Mouse (Mus musculus): ENCODE measurements at regions not wholly inside any gene's neighbourhood (a gene's known extent, or its start where the extent isn't known, plus 50 kb on each side); places are given as distances from the start of the nearest gene placed in this dataset.

DNA sequence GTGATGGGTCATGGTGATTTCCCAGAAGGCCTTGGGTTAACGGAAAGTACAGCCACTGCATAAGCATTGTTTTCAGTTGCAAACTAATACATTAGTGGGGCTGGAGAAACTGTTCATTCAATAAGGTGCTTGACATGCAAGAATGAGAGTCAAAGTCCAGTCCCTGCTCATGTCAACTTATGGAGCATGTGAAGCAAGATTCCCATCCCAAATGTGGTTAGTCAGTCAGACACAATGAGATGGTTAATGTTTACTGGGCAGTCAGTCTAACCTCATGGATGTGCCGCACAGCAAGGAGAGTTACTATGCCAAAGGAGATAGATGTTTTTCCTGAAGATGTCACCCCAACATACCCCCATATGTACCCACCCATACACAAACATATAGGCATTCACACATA is 993.8 kb upstream of the Jmjd1c start:
- DNase-seq (ENCODE audit: low read depth, low spot score) = no peak

DNA sequence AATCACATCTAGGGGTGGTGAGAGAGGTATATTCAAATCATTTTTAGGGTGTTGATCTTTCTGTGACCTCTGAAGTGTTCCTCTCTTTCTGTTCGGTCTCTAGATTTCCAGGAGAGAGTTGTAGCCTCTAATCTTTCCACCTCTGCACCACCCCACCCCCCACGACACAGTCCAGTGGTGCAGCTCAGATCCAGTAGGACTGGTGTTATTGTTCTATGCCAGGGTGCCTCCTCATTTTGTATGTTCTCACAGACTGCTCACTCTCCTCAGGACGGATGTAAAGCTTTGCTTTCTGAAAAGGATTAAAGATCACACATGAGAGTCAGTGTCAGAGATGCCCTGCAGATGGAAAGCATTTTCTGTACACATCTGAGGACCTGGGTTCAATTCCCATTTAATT is 964.6 kb upstream of the Jmjd1c start:
- DNase-seq (ENCODE audit: low read depth, low spot score) = no peak

DNA sequence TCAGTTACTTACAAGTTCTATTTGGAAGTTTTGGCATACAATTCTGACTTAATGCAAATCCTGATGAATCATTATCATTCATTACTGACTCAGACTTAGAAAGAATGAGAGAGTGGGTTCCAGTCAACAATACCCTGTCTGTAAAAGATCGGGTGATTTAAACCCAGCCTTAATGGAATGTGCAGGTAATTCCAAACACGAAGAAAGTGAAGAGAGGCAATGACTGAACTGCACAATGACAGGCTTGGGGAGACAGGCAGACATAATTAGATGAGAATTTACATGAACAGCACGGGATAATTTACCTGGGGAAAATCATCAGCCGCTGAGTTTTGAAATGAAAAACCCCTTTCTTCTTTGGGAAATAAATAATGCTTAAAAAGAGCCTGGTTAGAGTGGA is 963.9 kb upstream of the Jmjd1c start:
- DNase-seq (ENCODE audit: low read depth, low spot score) = peak; percentile 7

DNA sequence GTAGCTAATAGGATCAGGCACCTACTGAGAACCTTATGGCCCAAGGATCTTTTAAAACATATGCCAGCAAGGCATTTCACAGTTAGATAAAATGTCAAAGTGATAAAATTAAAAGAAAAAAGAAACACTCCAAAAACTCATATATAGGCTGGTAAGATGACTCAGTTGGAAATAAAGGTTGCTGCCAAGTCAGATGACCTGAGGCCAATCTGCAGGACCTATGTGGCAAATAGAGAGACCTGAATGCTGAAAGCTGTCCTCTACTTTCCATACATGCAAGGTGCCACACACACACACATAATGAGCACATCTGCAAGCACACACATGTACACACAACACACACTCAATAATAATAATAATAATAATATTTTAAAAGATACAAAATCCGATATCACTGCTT is 953.5 kb upstream of the Jmjd1c start:
- DNase-seq (ENCODE audit: low read depth, low spot score) = peak; percentile 58

DNA sequence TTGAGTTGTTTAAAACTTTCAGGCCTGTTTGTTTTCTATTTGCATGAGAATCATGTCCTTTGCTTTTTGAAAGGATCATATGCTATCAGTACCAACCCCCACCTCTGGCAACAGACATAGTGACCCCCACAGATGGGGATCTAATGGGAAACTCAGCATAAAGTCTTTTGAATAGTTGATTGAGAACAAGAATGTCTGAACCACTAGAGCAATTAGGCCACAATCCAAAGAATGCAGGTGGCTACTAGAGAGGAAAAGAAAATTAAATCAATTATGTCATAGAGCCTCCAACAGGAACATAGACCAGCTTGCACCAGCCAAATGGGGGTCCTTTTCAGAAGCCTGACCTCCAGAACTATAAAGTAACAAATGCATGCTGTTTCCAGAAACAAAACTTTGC is 953.0 kb upstream of the Jmjd1c start:
- DNase-seq (ENCODE audit: low read depth, low spot score) = no peak

DNA sequence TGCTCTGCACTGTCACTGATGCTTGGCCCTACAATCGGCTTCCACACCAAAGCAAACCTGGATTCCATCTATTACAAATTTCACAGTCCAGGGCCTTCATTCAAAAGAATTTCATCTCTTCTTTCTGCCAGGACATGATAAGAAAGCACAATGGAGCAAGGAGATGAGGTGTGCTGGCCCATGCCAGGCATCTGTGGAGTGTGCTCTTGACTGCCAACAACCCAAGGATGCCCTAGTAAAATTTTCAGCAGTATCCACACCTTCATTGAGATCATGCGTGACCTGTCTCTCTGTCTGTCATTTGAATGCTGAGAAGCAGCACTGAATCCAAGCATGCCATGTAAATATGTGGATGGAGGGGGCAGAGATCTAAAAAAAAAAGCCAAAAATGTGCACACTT is 945.0 kb upstream of the Jmjd1c start:
- DNase-seq (ENCODE audit: low read depth, low spot score) = no peak

DNA sequence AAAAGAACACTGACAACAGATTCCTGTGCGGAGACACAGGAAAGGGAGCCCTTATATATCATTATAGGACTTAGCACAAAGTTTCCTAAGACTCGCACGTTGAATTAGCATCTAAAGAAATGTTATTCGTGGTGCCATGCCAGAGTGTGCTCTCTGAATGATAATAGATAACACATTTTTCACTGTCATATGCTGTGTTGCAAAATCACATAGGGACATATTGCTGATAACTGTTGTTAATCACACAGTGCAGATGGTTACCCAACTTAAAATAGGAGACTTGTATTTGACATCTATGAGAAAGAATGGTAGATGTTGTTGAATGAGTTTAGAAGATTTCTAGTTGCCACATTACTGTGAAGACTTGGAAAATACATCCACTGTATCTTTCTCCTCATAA is 943.1 kb upstream of the Jmjd1c start:
- peak; percentile 17 for DNase-seq (ENCODE audit: low read depth, low spot score)

DNA sequence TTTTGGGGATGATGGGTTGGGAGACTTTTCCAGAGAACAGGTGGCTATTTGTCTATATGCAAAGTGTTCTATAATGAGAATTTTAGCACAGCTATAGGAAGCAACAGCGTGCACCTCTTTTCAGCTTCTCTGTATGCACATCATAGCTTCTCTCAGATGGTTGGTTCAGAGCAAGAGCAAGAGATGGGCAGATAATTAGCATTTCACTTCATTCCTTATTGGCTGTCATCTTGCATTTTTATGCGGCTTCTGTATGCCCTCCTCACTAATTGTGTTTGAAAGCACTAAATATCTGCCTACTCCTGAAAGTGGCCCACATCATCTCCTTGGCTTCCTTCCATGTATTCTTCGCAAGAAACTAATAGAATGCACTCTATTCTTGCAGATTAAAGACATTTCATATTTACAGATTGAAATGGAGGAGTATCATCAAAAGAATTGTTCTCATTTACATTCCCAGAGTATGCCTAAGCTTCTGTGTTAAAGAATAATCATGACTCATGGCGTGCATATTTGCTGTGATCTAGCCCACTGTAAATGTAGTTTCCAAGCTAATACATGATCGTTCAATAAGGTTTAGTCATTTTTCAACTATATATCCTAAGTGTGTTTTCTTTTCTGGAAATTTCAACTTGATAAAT is 934.9 kb upstream of the Jmjd1c start:
- DNase-seq (ENCODE audit: low read depth, low spot score) = no peak

DNA sequence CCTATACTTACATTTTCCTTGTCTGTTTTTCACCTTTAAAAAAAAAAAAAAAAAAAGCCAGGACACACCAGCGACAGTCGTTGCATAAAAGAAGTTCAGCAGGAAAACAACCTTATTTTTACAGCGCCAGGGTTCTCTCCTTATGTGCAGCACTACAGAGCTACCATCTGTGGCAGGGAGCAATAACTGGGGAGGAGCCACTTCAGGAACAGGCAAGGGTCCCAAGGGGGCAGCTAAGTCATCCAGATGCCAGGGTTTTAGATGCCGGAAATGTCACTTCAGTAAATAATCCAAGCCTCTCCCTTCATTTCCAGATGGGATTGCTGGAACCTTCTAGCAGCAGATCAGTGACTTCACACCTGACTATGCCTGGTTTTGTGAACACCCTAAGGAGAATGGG is 923.1 kb upstream of the Jmjd1c start:
- DNase-seq (ENCODE audit: low read depth, low spot score) = peak; percentile 14

DNA sequence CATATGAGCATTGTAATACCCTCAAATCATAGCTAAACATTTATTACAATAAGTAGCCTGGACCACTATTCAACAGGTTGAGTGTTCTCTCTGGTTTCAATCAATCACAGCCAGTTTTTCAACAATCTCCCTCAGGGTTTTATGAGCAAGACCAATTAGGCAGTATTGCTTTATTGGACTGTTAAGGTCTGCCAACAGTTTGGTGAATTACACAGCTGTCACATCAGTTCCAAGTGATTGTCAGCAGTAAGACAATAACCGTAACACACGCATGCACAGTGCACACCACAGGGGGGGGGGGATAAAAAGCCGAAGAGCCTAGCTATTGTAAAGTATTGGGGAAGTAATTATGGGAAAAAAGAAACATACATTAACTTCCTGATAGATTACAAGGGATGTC is 918.6 kb upstream of the Jmjd1c start:
- no peak for DNase-seq (ENCODE audit: low read depth, low spot score)

DNA sequence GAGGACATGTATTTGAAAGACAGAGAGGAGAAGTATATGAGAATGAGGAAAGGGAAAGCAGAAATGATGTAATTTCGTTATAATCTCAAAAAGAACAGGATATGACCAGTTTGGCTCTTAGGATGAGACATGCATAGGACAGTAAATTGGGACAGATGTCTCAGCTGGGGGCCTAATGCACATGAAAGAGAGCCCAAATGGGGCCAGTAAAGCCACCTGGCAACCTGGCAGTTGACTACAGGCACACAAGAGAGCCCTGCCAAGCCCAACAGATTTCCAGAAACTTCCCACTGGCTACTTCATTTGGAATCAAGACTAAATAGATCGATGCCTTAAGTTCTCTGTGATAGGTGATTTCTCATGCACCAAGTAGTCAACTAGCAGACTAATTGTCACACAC is 914.7 kb upstream of the Jmjd1c start:
- peak; percentile 99 for DNase-seq (ENCODE audit: low read depth, low spot score)

DNA sequence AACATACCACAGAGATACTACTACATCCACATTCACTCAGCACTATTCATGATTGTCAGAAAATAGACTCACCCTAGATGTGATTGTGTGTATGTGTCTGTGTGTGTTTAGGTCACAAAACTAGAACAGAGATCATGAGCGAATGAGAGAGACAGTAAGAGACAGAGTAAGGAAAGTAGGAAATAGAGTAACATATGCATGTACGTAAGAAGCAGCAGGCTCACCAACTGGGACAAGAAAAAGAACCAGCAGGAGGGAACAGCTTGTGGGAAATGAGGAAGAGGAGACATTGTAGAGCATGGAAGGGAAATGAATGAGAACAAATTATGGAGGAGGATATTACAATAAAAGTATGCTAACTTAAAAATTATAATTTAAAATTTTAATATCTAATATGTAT is 912.9 kb upstream of the Jmjd1c start:
- peak; percentile 88 for DNase-seq (ENCODE audit: low read depth, low spot score)

DNA sequence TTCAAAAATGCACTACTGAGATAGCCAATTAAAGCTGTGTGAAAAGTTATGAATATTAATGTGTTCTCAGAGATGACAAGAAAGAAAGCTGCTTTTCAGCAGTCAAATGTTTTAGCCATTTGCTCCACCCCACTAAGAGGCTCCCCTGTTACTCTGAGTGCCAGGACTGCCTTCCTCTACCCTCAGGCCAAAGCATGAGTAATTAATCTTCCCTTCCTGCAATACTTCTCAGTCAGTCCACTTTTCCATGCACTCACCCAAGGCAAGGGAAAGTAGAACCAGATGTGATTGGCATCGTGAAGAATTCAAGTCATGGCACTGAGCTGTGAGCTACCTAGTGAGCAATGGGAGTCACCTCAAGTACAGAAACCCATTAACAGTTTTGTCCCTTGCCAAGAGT is 908.9 kb upstream of the Jmjd1c start:
- peak; percentile 19 for DNase-seq (ENCODE audit: low read depth, low spot score)

DNA sequence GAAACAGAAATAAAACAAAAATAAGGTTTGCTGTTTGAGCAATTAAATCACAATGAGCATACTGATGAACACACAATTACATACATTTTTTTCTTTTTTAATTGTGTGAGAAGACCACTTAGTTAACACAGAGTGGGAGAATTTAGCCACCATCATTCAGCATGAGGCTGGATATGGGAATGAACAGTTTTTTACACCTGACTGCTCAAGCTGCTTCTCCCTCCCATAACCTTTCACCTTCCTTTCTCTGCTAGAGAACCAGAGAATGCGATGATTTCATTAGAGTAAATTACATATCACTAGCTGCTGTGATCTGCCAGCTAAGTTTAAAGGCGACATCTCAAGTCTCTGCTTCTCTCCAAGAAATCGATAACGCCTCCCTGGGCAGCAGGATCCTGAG is 894.8 kb upstream of the Jmjd1c start:
- DNase-seq (ENCODE audit: low read depth, low spot score) = no peak

DNA sequence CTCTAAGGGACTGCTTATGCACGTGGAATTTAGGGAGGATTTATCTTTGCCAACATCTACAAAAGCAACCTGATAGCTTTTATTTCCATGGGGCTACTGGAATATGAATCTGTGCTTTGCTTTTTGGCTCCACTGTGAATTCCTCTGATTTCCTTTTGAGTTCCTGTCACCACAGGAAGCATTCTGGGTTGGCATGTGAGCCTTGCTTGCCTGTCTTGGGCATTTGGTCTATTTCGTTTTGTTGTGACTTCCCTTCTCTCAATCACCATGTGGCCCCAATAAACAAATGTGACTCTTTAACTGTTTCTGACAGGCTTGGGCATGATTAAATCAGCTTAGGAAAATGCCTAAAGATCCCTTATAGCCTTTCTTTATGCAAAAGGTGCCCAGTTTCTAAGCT is 867.8 kb upstream of the Jmjd1c start:
- peak; percentile 94 for DNase-seq (ENCODE audit: low read depth, low spot score)

DNA sequence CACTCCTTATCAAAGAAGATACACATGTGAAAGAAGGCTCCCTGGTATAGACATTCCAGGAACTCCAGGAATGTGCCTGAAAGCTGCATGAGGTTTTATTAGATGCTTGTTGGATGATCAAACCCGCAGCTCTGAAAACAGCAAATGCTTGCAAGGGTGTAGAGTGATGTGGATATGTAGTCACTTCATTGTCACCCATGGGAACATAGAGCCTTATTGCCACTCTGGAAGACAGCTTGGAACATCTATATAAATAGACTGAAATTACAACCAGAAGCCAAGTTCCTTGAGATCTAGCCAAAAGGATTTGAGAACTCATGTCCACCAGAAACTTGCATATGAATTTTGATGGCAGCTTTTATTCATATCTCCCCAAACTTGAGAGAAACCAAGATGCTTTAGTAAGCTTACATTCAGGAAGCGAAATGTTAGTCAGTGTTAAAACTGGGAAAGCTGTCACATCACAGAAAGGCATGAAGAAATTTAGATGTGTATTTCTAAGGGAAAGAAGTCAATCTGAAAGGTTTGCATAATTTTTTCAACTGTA is 861.5 kb upstream of the Jmjd1c start:
- peak; percentile 57 for DNase-seq (ENCODE audit: low read depth, low spot score)

DNA sequence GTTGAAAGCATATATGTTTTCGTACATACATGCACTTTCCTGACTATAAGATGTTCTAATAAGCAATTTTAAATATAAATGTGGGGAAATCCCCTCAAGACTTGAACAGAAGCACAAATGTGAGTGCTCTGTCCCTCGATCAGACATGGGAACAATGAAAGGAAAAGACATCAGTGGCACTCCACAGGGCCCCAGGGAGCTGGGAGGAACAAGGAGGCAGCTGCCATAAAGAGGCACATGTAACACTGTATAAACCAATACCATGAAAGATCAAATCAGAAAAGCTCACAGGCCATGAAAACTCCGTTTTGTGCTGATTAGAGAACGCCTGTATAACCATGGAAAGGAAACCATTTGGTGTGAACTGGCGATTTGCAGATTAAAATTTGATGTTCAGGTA is 839.5 kb upstream of the Jmjd1c start:
- DNase-seq (ENCODE audit: low read depth, low spot score) = no peak

DNA sequence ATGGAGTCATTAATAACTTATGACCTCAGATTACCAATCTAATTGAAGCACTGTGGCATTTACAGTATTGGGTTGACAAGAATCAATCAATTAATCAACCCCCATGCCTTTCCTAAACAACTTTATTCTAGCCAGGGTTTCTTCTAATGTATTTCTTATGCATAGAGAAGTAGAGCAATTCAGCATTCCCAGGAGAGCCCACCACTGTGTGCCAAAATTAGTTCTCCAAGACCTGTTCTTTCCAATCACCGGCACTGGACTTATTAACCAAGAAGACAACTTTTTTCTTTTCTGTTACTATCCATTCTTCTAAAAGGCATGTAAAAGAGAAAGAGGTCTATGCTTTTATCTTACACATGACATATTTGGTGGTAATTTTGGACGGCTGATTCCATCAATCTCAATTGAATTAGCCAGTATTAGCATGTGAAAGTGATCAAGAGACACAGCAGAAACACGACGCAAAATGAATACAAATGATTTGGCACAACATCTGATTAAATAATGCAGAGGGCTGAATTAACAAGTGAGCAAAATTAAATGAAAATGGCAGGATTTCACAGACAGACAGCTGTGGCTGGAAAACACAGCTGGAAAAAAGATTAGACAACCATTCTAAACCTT is 825.2 kb upstream of the Jmjd1c start:
- DNase-seq (ENCODE audit: low read depth, low spot score) = no peak

DNA sequence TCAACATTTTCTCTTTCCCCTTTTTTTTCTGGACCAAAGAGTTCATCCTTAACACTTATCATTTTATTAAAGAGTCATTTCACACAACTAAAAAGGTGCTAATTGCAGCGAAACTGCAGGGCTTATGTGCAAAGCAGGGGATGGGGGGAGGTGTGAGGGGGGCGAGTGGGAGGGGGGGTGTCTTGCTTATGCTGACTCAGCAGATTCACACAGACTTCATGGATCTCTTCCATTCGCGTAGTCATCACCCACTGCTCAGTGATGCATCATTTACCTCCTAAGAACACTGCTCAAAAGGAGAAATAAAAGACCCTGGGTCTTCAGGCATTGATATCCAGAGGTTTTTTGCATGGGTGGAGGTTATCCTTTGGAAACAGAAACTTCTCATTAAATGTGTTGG is 800.3 kb upstream of the Jmjd1c start:
- no peak for DNase-seq (ENCODE audit: low read depth, low spot score)

DNA sequence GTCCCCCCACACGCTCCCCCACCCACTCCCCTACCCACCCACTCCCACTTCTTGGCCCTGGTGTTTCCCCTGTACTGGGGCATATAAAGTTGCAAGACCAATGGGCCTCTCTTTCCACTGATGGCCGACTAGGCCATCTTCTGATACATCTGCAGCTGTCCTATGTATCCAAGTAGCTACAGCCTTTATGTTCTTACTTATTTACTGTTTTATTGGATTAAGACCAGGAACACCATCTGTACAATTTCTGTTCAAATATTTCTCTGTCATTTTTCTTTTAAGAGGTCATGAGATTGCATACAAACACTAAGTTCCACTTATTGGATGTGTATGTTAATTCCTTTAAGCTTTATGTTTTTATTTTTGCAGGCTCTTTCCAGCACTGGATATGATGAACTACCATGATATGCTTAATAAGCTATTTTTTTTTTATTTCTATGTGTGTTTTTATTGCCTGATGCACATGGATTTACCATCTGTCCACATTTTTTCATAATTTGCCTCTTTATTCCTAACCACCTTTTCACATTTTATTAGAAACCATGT is 792.6 kb upstream of the Jmjd1c start:
- peak; percentile 8 for DNase-seq (ENCODE audit: low read depth, low spot score)

DNA sequence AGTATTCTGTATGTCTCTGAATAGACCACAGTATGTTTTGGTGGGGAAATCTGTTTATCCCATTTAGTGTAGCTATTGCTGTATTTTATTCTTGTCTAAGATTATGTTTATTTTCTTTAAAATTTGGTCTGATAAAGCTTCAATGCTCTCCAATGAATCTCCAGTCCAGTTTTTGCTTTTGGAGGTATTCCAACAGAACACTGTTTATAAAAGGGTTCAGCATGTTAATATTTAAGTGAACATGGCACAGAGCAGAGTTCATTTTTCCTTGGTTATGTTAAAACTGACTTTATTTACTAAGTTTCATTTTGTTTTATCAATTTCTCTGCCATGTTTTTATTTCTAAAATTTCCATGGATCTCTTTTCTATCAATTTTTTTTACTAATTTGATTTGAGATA is 791.0 kb upstream of the Jmjd1c start:
- no peak for DNase-seq (ENCODE audit: low read depth, low spot score)

DNA sequence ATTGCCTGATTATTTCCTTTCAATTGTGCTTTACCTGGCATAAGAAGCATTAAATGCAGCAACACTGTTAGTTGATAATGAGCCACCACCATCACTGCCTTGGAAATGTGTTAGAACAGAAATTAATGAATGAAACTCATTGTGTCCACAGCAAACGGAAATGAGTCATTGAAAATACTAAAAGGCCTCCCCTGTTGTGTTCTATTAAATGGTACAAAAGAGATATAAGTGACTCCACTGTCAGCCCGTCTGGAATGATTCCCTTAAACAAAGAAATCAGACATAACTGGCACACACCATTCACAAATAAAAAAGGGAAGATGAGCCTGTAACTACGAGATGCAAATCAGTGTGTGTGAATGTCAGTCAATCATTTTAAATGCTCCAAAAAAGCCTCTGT is 764.8 kb upstream of the Jmjd1c start:
- no peak for DNase-seq (ENCODE audit: low read depth, low spot score)

DNA sequence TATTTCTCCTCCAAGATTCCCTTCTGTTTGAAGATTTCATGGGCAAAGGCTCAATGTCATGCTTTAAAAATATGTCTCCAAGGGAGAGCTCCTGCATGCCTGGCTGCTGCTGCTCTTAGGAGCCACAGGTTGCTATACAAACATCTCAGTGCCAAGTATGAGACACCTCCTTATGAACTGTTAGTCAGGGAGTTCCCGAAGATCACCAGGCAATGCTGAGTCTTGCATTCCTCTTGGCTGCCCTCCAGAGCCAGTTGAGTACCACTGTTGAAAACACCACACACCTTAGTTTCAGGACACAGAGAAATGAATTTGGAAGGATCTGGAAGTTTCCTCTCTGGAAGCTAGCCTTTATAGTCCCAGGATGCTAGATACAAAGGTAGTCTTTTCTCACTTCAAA is 757.9 kb upstream of the Jmjd1c start:
- no peak for DNase-seq (ENCODE audit: low read depth, low spot score)
